Mouse (Mus musculus) cerebellum, adult 2 months (tissue): ENCODE data around the gene Camk1.

Source experiments
- CTCF ChIP-seq: fragments of 200-500 bp; IDR thresholded peaks from 2 replicates; pipeline ENCODE4 v1.5.1; 2011; ENCODE audit warnings: low read depth, mild to moderate bottlenecking, control low read depth, low read length, moderate library complexity, borderline replicate concordance; ENCODE audit not compliant: insufficient read depth
- POLR2A ChIP-seq: fragments of 200-500 bp; IDR thresholded peaks from 2 replicates; pipeline ENCODE4 v1.6.1; 2011; ENCODE audit warnings: low read length, control low read depth, borderline replicate concordance; ENCODE audit not compliant: insufficient read depth

DNA sequence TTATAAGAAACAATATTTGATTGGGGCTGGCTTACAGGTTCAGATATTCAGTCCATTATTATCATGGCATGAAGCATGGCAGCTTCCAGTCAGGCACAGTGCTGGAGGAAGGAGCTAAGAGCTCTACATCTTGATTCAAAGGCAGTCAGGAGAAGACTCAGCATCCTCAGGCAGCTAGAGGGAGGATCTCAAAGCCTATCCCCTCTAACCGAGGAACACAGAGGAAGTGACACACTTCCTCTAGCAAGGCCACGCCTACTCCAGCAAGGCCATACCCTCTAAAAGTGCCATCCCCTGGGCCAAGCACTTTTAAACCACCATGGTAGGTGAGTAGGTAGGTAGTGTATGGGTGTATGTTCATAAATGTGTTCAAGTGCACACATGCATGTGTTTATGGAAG lies 13.2 kb downstream of the Camk1 start:
- TF ChIP-seq CTCF (no peak), POLR2A (no peak)
